Mouse (Mus musculus) liver, postnatal 0 days (tissue): ENCODE results near the gene Xpnpep1. TPM values are rescaled to one million over a fixed set of nuclear protein-coding genes. Genes with fewer than 3 reads are reported as not detected.
A peak's percentile ranks its signal among the peaks of the same experiment; 100 is the strongest.

ENCODE experiments used
- ATAC-seq: fragments of 200-750 bp; cut with Nextera tagmentation; 2 replicates; pipeline ENCODE4 v1.8.0; 2017; ENCODE audit warnings: mild to moderate bottlenecking, moderate library complexity
- DNase-seq: peaks from one replicate; pipeline ENCODE4 v3.0.0-alpha.2; 2016
- H3K27ac ChIP-seq: fragments of 300-500 bp; sonication (generic); 2 replicates; pipeline ENCODE4 v1.5.1; 2014; ENCODE audit warnings: antibody characterized with exemption, moderate library complexity, mild to moderate bottlenecking, low read depth
- H3K27me3 ChIP-seq: fragments of 300-500 bp; sonication (generic); 2 replicates; pipeline ENCODE4 v1.6.1; 2014; ENCODE audit warnings: low read length, control low read depth, mixed read lengths; ENCODE audit not compliant: insufficient read depth
- H3K36me3 ChIP-seq: fragments of 300-500 bp; sonication (generic); replicated peaks from 2 replicates; pipeline ENCODE4 v1.6.1; 2014; ENCODE audit warnings: mild to moderate bottlenecking, control low read depth, low read length, moderate library complexity, mixed read lengths; ENCODE audit not compliant: insufficient read depth
- H3K4me1 ChIP-seq: fragments of 300-500 bp; sonication (generic); 2 replicates; pipeline ENCODE4 v1.6.1; 2014; ENCODE audit warnings: antibody characterized with exemption, mild to moderate bottlenecking, control low read depth; ENCODE audit not compliant: insufficient read depth
- H3K4me2 ChIP-seq: fragments of 300-500 bp; sonication (generic); 2 replicates; pipeline ENCODE4 v1.6.1; 2014; ENCODE audit warnings: low read depth, mild to moderate bottlenecking, low read length, moderate library complexity, mixed read lengths
- H3K4me3 ChIP-seq: fragments of 300-500 bp; sonication (generic); 2 replicates; pipeline ENCODE4 v1.5.1; 2014; ENCODE audit warnings: low read depth, low read length
- H3K9ac ChIP-seq: fragments of 300-500 bp; sonication (generic); replicated peaks from 2 replicates; pipeline ENCODE4 v1.6.1; 2014; ENCODE audit warnings: mild to moderate bottlenecking, moderate library complexity
- H3K9me3 ChIP-seq: fragments of 300-500 bp; sonication (generic); 2 replicates; pipeline ENCODE4 v1.6.1; 2016; ENCODE audit warnings: mild to moderate bottlenecking, control low read depth, low read length, mixed read lengths
- CTCF ChIP-seq: sonication (generic); IDR thresholded peaks from 2 replicates; pipeline ENCODE4 v1.5.1; 2016; ENCODE audit warnings: antibody characterized with exemption, low read depth
- EP300 ChIP-seq: IDR thresholded peaks from 2 replicates; pipeline ENCODE4 v1.6.1; 2016; ENCODE audit warnings: antibody characterized with exemption, low read depth, mild to moderate bottlenecking
- WGBS: fragments of 180-500 bp; shearing (Covaris S2); extraction: QIAGEN DNeasy Blood & Tissue Kit; methylation state at CpG from one replicate; pipeline ENCODE4 v1.1.7; 2014; ENCODE audit not compliant: insufficient replicate concordance; 5-methylcytosine and 5-hydroxymethylcytosine counted together
- microRNA-seq: library from miRNA; unstranded; fragments of <30 nt; microRNA quantifications from one replicate; pipeline ENCODE4, GENCODE M21; 2016
- polyA plus RNA-seq: library from polyadenylated mRNA; unstranded; fragments of >200 nt; fragmentation: Nextera tagmentation; extraction: Ambion mirVana; gene quantifications from 2 replicates; pipeline ENCODE4 v1.2.1, GENCODE M21; 2015

Xpnpep1 gene
- polyA plus RNA-seq, 1 experiment from 2014 or later = 62.0 TPM

DNA sequence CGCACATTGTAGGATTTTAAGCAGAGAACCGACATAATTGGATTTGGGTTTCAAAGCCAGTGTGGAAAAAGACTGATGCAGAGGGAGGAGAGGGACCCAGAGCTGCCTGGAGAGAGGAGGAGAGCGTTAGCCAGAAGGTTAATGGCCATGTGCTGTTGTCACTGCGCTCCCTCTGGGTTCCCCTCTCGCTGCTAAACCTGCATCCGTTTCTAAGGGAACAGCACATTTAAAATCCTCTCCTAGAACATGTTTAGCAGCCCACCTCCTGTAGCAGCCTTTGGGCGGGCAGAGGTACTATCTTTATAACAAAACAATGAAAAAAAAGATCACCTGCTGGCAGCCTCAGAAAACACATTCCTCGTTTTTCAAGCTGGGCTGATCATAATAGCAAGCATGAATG is 73.7 kb downstream of the Xpnpep1 start:
- WGBS = 70% methylated on average over 8 of the region's 8 CpGs
- Histone ChIP-seq H3K9me3 (no peaks in the 10 kb centered on the region), H3K27me3 (no peaks in the 10 kb centered on the region), H3K9ac (no peak overlapping the region), H3K4me3 (no peak overlapping the region), H3K4me1 (no peaks in the 10 kb centered on the region), H3K36me3 (no peaks in the 10 kb centered on the region), H3K4me2 (no peak overlapping the region), H3K27ac (no peak overlapping the region)
- TF ChIP-seq CTCF = no peak
- TF ChIP-seq EP300 = no peak
- ATAC-seq (no peak), DNase-seq (no peak)

DNA sequence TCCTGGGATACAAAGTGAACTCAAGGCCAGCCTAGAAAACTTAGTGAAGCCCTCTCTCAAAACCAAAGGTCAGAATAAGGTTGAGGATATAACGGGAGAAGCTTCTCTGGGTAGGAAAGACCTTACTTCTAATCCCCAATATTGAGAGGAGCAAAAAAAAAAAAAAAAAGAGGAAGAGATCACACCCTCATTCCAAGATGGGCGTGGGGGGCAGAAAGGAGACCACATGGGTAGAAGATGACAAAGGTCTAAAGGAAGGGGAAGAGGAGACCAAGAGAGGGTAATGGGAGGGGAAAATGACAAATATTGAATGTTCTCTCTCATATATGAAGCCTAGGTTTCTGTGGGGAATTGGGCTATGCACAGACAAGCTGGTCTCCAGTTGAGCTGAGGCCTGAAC is 77.3 kb downstream of the Xpnpep1 start:
- H3K4me3 ChIP-seq = no peak overlapping the region
- H3K4me1 ChIP-seq = no peaks in the 10 kb centered on the region
- ATAC-seq (no peak), DNase-seq (no peak)
- 74% methylated on average over 2 of the region's 2 CpGs for WGBS
- no peak for TF ChIP-seq EP300
- no peak for TF ChIP-seq CTCF
- H3K27me3 ChIP-seq = no peaks in the 10 kb centered on the region
- no peak overlapping the region for H3K4me2 ChIP-seq
- no peaks in the 10 kb centered on the region for H3K9me3 ChIP-seq
- H3K27ac ChIP-seq = no peak overlapping the region
- no peaks in the 10 kb centered on the region for H3K36me3 ChIP-seq
- H3K9ac ChIP-seq = no peak overlapping the region

DNA sequence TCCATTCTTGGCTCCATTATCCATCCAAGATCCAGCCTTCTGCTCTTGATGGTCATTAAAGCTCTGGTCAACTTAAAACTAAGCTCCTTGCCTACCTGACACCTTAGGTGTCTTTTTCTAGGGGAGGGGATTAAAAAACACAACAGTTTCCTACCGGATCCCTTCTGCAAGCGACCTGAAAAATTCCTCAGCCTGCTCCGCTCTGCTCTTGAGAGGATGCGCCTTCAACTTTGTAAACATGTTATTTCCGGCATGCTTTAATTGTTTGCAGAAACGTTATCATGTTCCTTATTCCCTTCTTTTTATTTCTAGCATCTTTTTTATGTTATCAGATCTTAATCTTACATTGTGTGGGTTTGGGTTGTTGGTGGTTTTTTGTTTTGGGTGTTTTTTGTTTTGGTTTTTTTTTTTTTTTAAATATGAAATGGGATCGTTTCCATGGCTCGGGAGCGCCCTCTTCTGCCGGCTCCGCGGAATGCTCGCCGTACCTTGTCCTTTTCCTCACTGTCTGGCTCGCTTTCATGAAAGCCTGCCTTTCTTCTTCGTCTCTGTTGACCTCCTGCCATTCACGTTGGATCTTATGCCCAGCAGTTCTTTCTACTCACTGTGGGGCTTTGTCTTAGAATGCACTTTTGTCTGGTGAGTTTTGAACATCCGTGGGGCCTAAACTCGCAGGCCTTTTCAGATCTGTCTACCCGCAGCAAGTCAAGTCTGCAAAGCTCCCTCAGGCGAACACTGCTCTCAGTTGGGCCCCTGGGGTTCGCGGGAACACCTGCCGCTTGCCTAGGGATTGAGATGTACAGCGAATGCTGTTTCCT is 117.1 kb downstream of the Xpnpep1 start:
- Histone ChIP-seq H3K27ac (no peak overlapping the region), H3K4me2 (peak overlapping the region; percentile 59), H3K36me3 (no peaks in the 10 kb centered on the region), H3K4me1 (no peaks in the 10 kb centered on the region), H3K9ac (no peak overlapping the region), H3K9me3 (no peaks in the 10 kb centered on the region), H3K4me3 (no peak overlapping the region), H3K27me3 (no peaks in the 10 kb centered on the region)
- peak; percentile 68 for TF ChIP-seq CTCF
- no peak for TF ChIP-seq EP300
- peak; percentile 47 for DNase-seq
- no peak for ATAC-seq
- WGBS = 13% methylated on average over 25 of the region's 25 CpGs

DNA sequence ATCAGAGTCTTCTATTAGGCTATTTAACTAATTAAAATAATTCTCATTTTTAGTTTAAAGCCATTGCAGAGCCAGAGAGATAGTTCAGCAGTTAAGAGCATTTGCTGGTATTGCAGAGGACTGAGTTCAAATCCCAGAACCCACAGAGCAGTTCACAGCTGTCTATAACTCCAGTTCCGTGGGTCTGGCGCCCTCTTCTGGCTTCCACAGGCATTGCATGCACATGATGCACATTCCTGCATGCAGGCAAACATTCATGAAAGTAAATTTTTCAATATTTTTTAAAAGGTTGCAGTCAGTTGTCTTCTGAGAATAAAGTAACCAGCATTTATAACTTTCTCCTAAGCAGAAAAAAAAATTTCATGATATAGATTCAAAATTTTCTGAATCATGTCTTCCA is 135.8 kb downstream of the Xpnpep1 start:
- ATAC-seq (no peak), DNase-seq (no peak)
- no peaks in the 10 kb centered on the region for H3K4me1 ChIP-seq
- H3K27me3 ChIP-seq = no peaks in the 10 kb centered on the region
- TF ChIP-seq CTCF (peak; percentile 35; the same call in 1 of the 2 replicates), EP300 (no peak)
- no peak overlapping the region for H3K9ac ChIP-seq
- H3K4me3 ChIP-seq = no peak overlapping the region
- no peak overlapping the region for H3K4me2 ChIP-seq
- 0 out of 2 replicates have a peak, but pooled peaks cover 2% of the 10 kb centered on the region for H3K9me3 ChIP-seq
- no peak overlapping the region for H3K27ac ChIP-seq
- WGBS = 26% methylated on average over 2 of the region's 2 CpGs
- no peaks in the 10 kb centered on the region for H3K36me3 ChIP-seq

DNA sequence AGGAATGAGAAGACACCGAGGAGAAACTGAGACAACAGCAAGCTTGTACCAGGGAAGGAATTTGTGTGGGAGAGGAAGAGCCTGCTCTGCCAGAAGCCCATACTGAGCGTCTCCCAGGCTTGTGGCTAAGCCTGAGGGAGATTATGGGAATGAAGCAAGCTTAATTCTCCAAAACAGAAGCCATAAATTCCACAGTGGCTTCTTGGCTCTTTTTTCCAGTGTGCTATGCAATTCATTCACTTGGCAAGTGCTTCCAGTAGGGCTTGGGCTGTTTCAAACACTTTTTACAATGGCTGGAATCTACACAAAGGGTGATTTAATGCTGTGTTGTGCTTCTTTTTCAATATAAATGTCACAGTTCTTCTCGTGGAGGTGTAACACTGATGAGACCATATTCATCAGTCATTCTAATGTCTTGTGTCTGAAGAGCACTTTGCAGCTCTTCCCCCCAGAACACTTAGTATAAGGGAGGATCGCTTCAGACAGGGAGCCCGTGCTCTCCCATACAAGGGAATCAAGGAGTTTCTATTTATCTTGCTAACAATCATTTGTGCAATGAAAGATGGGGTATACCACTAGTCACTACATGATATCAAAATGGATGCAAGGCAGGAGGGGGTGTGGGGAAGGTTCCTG is 148.1 kb downstream of the Xpnpep1 start:
- H3K36me3 ChIP-seq = no peaks in the 10 kb centered on the region
- H3K4me3 ChIP-seq = no peak overlapping the region
- no peaks in the 10 kb centered on the region for H3K4me1 ChIP-seq
- WGBS = 54% methylated on average over 5 of the region's 5 CpGs
- no peak for ATAC-seq
- no peaks in the 10 kb centered on the region for H3K27me3 ChIP-seq
- no peak for DNase-seq
- no peaks in the 10 kb centered on the region for H3K9me3 ChIP-seq
- H3K9ac ChIP-seq = no peak overlapping the region
- H3K4me2 ChIP-seq = no peak overlapping the region
- TF ChIP-seq EP300 (no peak), CTCF (no peak)
- H3K27ac ChIP-seq = no peak overlapping the region

Small RNA genes lying within 50 kb of the gene (microRNA-seq; reads per million reads assigned to microRNA genes)
- not detected for gene Mir6407

Other genes starting within 250 kb of the Xpnpep1 start
- gene Add3, start 100.2 kb upstream of the Xpnpep1 start, polyA plus RNA-seq = 17.5 and 21.4 TPM in 2 replicates